ENCODE assay signal across 10 mouse cellular contexts in the genomic region with DNA sequence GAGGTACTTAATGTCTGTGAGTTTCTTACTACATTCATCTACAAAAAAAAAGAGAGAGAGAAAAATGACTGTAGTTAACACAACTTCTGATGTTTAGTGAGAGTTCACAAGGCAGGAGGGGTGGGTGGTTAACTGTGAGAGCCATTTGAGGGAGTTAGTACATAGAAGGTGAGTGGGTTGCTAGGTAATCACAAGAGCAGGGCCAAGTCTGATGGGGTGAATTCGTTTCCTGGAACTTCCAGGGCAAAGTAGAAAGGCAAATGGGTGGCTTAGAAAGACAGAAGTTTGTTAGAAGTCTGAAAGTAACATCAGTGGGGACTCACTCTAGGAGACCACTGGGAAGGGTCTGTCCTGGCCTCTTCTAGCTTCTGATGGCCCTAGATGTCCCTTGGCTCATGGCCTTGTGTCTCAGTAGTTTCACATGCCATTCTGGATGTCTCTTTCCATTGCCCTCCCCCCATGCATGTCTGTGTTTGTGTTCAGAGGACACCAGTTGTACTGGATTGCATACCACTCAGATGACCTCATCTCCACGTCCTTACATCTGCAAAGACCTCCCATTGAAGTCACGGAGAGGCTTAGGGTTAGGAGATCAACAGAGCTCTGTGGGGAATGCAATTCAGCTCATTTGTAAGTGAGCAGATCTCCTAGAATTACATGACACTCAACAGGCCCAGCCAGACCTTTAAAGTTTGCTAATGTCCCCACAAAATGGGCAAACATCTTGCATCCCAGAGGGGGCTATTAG.
DNase-seq lines count a peak whose midpoint lies in the region; ATAC-seq and TF ChIP-seq lines count a peak whose summit lies in the region.
"Had no signal": no experiment of that assay in that cellular context is flagged by ENCODE, and none has a peak within 500 bp of the region (broad histone marks: within the 10 kb centered on the region; RNA-seq: fewer than 3 reads in every experiment).

No protein-coding gene starts in this region.

- H3K4me2 ChIP-seq in kidney, embryonic 14.5 days (replicated peaks; ENCODE audit: low read depth, low read length), result no peak overlapping the region
- H3K4me2 ChIP-seq in midbrain, postnatal 0 days (ENCODE audit: low read depth, low read length, poor library complexity, severe bottlenecking), result no peak overlapping the region
- no peak overlapping the region for H3K4me2 ChIP-seq in hindbrain, postnatal 0 days (ENCODE audit: low read depth, low read length)

- H3K27me3 ChIP-seq in kidney, embryonic 14.5 days (ENCODE audit: control insufficient read depth, insufficient read depth, low read length), result no peaks in the 10 kb centered on the region
- H3K27me3 ChIP-seq in small intestine, adult 2 months (ENCODE audit: control insufficient read depth, insufficient read depth, low read length), result no peaks in the 10 kb centered on the region
- H3K27me3 ChIP-seq in midbrain, postnatal 0 days (ENCODE audit: insufficient read depth, low read length), result no peaks in the 10 kb centered on the region
- H3K27me3 ChIP-seq in hindbrain, postnatal 0 days (ENCODE audit: insufficient read depth, low read length), result no peaks in the 10 kb centered on the region

- peaks cover 40% of the 10 kb centered on the region for H3K4me1 ChIP-seq in kidney, embryonic 14.5 days (ENCODE audit: control insufficient read depth, insufficient read depth, low read length)
- peaks cover 6% of the 10 kb centered on the region for H3K4me1 ChIP-seq in small intestine, adult 2 months (ENCODE audit: control insufficient read depth, insufficient read depth, insufficient read length, low read length)
- no peaks in the 10 kb centered on the region for H3K4me1 ChIP-seq in midbrain, postnatal 0 days (ENCODE audit: insufficient read depth, low read length)
- H3K4me1 ChIP-seq in hindbrain, postnatal 0 days (ENCODE audit: insufficient read depth, low read length), result no peaks in the 10 kb centered on the region

- no peaks in the 10 kb centered on the region for H3K36me3 ChIP-seq in kidney, embryonic 14.5 days (ENCODE audit: control insufficient read depth, insufficient read depth, low read length)
- no peaks in the 10 kb centered on the region for H3K36me3 ChIP-seq in small intestine, adult 2 months (ENCODE audit: control insufficient read depth, insufficient read depth, low read length)
- no peaks in the 10 kb centered on the region for H3K36me3 ChIP-seq in midbrain, postnatal 0 days (ENCODE audit: insufficient read depth, low read length)
- no peaks in the 10 kb centered on the region for H3K36me3 ChIP-seq in hindbrain, postnatal 0 days (ENCODE audit: insufficient read depth, low read length)

- 24% methylated on average over 3 of the region's 3 CpGs for WGBS in kidney, embryonic 14.5 days
- WGBS in small intestine, adult 2 months, result 43% methylated on average over 3 of the region's 3 CpGs
- 40% methylated on average over 3 of the region's 3 CpGs for WGBS in midbrain, postnatal 0 days
- 50% methylated on average over 3 of the region's 3 CpGs for WGBS in hindbrain, postnatal 0 days

- DNase-seq in kidney, adult 8-10 months, result no peak
- DNase-seq in embryo, embryonic 10.5 days (ENCODE audit: low spot score), result peak; percentile 52
- peak; percentile 40 for DNase-seq in kidney, postnatal 14 days
- no peak for DNase-seq in cerebellum, postnatal 14 days
- DNase-seq in midbrain, postnatal 0 days (ENCODE audit: low spot score), result no peak
- no peak for DNase-seq in hindbrain, postnatal 0 days (ENCODE audit: low spot score)
- DNase-seq: right cerebral cortex, postnatal 14 days had no signal

- H3K27ac ChIP-seq in kidney, embryonic 14.5 days (ENCODE audit: low read depth, low read length), result no peak overlapping the region
- peak overlapping the region; percentile 42 for H3K27ac ChIP-seq in small intestine, adult 2 months (ENCODE audit: insufficient read depth, low read depth, low read length)
- H3K27ac ChIP-seq in midbrain, postnatal 0 days (ENCODE audit: low read depth, low read length), result no peak overlapping the region
- H3K27ac ChIP-seq in hindbrain, postnatal 0 days, result no peak overlapping the region

- peak; percentile 50; the same call in 1 of the 2 replicates for ATAC-seq in kidney, embryonic 14.5 days (ENCODE audit: low FRiP score, low TSS enrichment)
- ATAC-seq in midbrain, postnatal 0 days (ENCODE audit: low FRiP score), result no peak
- no peak for ATAC-seq in hindbrain, postnatal 0 days

- H3K9me3 ChIP-seq in kidney, embryonic 14.5 days (ENCODE audit: control insufficient read depth, low read length), result no peaks in the 10 kb centered on the region
- H3K9me3 ChIP-seq in midbrain, postnatal 0 days (ENCODE audit: low read length), result no peaks in the 10 kb centered on the region
- H3K9me3 ChIP-seq in hindbrain, postnatal 0 days (ENCODE audit: low read length), result no peaks in the 10 kb centered on the region

- H3K9ac ChIP-seq in kidney, embryonic 14.5 days (ENCODE audit: low read depth, low read length), result no peak overlapping the region
- no peak overlapping the region for H3K9ac ChIP-seq in midbrain, postnatal 0 days (replicated peaks; ENCODE audit: low read length, poor library complexity, severe bottlenecking)
- H3K9ac ChIP-seq in hindbrain, postnatal 0 days (replicated peaks; ENCODE audit: low read length), result no peak overlapping the region

- H3K4me3 ChIP-seq in kidney, embryonic 14.5 days (ENCODE audit: low read length), result no peak overlapping the region
- H3K4me3 ChIP-seq in small intestine, adult 2 months (ENCODE audit: low read depth, low read length), result no peak overlapping the region
- no peak overlapping the region for H3K4me3 ChIP-seq in midbrain, postnatal 0 days (ENCODE audit: low read depth, low read length)
- no peak overlapping the region for H3K4me3 ChIP-seq in hindbrain, postnatal 0 days (ENCODE audit: low read length)
- H3K4me3 ChIP-seq: erythroblast, embryonic 14.5 days had no signal

- TF ChIP-seq CTCF in small intestine, adult 2 months (IDR thresholded peaks at IDR 0.05; ENCODE audit: extremely low read depth, insufficient read length, insufficient replicate concordance, low read depth, low read length), result no peak
- no peak for TF ChIP-seq CTCF in midbrain, postnatal 0 days (IDR thresholded peaks at IDR 0.05)
- TF ChIP-seq CTCF in hindbrain, postnatal 0 days (IDR thresholded peaks at IDR 0.05; ENCODE audit: low read depth), result no peak

- TF ChIP-seq POLR2A in small intestine, adult 2 months (IDR thresholded peaks at IDR 0.05; ENCODE audit: low read depth, low read length), result no peak

Comparison
In these comparisons a context has a peak if more than half of its experiments do, and no peak if none do; other contexts are left out.
1. DNase-seq: peak in embryo, embryonic 10.5 days (single experiment) and kidney, postnatal 14 days (single experiment); none in kidney, adult 8-10 months (0 of 2), cerebellum, postnatal 14 days (0 of 2), midbrain, postnatal 0 days (single experiment) and hindbrain, postnatal 0 days (single experiment).